Mouse (Mus musculus) myocyte (in vitro differentiated cells): ENCODE results near the gene Slc35e2. TPM values are rescaled to one million over a fixed set of nuclear protein-coding genes. Genes with fewer than 3 reads are reported as not detected.
"Not testable (repeated sequence)": the region's sequence is repeated elsewhere in the genome, so short reads cannot be mapped to it uniquely, and the experiment has no call there.

ENCODE experiments used
- H3K27me3 ChIP-seq: one replicate; pipeline ENCODE4 v1.6.1; 2011; ENCODE audit not compliant: control insufficient read depth, insufficient read depth, insufficient read length
- H3K36me3 ChIP-seq: one replicate; pipeline ENCODE4 v1.6.1; 2011; ENCODE audit not compliant: control insufficient read depth, insufficient read depth
- H3K4me2 ChIP-seq: one replicate; pipeline ENCODE4 v1.6.1; 2011; ENCODE audit warnings: low read depth, control low read depth
- H3K4me3 ChIP-seq: one replicate; pipeline ENCODE4 v1.5.1; 2011; ENCODE audit warnings: mild to moderate bottlenecking, control low read depth, moderate library complexity
- H3K79me2 ChIP-seq: one replicate; pipeline ENCODE4 v1.6.1; 2011; ENCODE audit not compliant: control insufficient read depth, insufficient read depth
- H3ac ChIP-seq: one replicate; pipeline ENCODE4 v1.6.1; 2011; ENCODE audit not compliant: control insufficient read depth, insufficient read length
- CEBPB ChIP-seq: IDR thresholded peaks from 2 replicates; pipeline ENCODE4 v1.6.1; 2011; ENCODE audit warnings: mild to moderate bottlenecking, moderate library complexity; ENCODE audit not compliant: poor library complexity, insufficient read depth, severe bottlenecking
- E2F4 ChIP-seq: IDR thresholded peaks from one replicate; pipeline ENCODE4 v1.6.1; 2011; ENCODE audit warnings: mild to moderate bottlenecking, control low read depth, moderate library complexity; ENCODE audit not compliant: insufficient read depth
- MAX ChIP-seq: IDR thresholded peaks from one replicate; pipeline ENCODE4 v1.6.1; 2011; ENCODE audit warnings: low read depth, mild to moderate bottlenecking, control low read depth
- MYOD1 ChIP-seq, 3 experiments: IDR thresholded peaks; one replicate each; pipeline ENCODE4 v1.6.1; 2011; ENCODE audit warnings: control low read depth in 2 of 3, low read depth in 2 of 3, mild to moderate bottlenecking in 2 of 3, moderate library complexity in 1 of 3; ENCODE audit not compliant: insufficient read length in 2 of 3, control insufficient read depth in 1 of 3
- MYOG ChIP-seq, 3 experiments: IDR thresholded peaks; one replicate each; pipeline ENCODE4 v1.6.1; 2011; ENCODE audit warnings: control low read depth in 2 of 3, low read depth in 2 of 3, mild to moderate bottlenecking in 2 of 3; ENCODE audit not compliant: insufficient read length in 2 of 3, control insufficient read depth in 1 of 3, insufficient read depth in 1 of 3
- POLR2A ChIP-seq: IDR thresholded peaks from one replicate; pipeline ENCODE4 v1.6.1; 2011; ENCODE audit warnings: low read depth, mild to moderate bottlenecking, control low read depth, moderate library complexity; ENCODE audit not compliant: insufficient read length
- POLR2AphosphoS2 ChIP-seq: IDR thresholded peaks from one replicate; pipeline ENCODE4 v1.6.1; 2011; ENCODE audit warnings: low read depth, control low read depth; ENCODE audit not compliant: insufficient read length
- REST ChIP-seq: IDR thresholded peaks from one replicate; pipeline ENCODE4 v1.6.1; 2011; ENCODE audit warnings: mild to moderate bottlenecking, control low read depth, moderate library complexity; ENCODE audit not compliant: insufficient read depth, insufficient read length
- SRF ChIP-seq: IDR thresholded peaks from one replicate; pipeline ENCODE4 v1.6.1; 2011; ENCODE audit warnings: low read depth; ENCODE audit not compliant: control insufficient read depth, insufficient read length
- TCF12 ChIP-seq: IDR thresholded peaks from one replicate; pipeline ENCODE4 v1.6.1; 2011; ENCODE audit warnings: mild to moderate bottlenecking, control low read depth; ENCODE audit not compliant: poor library complexity, insufficient read depth, severe bottlenecking
- TCF3 ChIP-seq: IDR thresholded peaks from one replicate; pipeline ENCODE4 v1.6.1; 2011; ENCODE audit warnings: low read depth, control low read depth; ENCODE audit not compliant: insufficient read length
- USF1 ChIP-seq: IDR thresholded peaks from one replicate; pipeline ENCODE4 v1.6.1; 2011; ENCODE audit warnings: low read depth, mild to moderate bottlenecking, control low read depth, moderate library complexity
- polyA plus RNA-seq: library from polyadenylated mRNA; unstranded; fragments of >200 nt; fragmentation: generic; extraction: Trizol; gene quantifications from one replicate; pipeline ENCODE4 v1.2.1, GENCODE M21; 2012; ENCODE audit warnings: missing spikeins

The Slc35e2 gene
- polyA plus RNA-seq, 1 experiment, result 3.7 TPM

DNA sequence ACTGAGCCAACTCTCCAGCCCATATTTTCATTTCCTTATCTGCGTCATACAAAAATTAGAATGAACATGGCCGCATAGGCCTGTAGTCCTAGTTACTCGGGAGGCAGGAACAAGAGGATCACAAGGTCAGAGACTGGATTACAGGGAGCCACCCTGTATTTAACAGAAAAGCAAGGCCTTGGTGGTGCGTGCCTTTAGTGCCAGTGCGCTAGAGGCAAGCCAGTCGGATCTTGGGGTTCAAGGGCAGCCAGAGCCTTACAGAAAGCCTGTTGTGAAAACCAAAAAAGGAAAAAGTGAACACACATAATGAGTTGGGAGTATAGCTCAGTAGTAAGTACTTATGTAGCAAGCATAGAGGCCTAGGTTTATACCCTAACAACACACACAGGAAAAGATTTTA is 31.4 kb upstream of the Slc35e2 start:
- Histone ChIP-seq H3K79me2 (peaks cover 97% of the 10 kb centered on the region), H3K4me3 (no peak overlapping the region), H3ac (no peak overlapping the region), H3K4me2 (no peak overlapping the region), H3K36me3 (no peaks in the 10 kb centered on the region), H3K27me3 (no peaks in the 10 kb centered on the region)
- TF ChIP-seq MYOG (IDR thresholded peaks at IDR 0.05; ENCODE audit: control insufficient read depth in 1 of 3, insufficient read depth in 1 of 3, insufficient read length in 2 of 3, low read depth in 2 of 3) (no peak), POLR2AphosphoS2 (no peak), MAX (no peak), MYOD1 (IDR thresholded peaks at IDR 0.05; ENCODE audit: control insufficient read depth in 1 of 3, insufficient read length in 2 of 3, low read depth in 2 of 3) (no peak), E2F4 (no peak), TCF12 (no peak), USF1 (no peak), TCF3 (no peak), REST (no peak), SRF (no peak), POLR2A (no peak)

DNA sequence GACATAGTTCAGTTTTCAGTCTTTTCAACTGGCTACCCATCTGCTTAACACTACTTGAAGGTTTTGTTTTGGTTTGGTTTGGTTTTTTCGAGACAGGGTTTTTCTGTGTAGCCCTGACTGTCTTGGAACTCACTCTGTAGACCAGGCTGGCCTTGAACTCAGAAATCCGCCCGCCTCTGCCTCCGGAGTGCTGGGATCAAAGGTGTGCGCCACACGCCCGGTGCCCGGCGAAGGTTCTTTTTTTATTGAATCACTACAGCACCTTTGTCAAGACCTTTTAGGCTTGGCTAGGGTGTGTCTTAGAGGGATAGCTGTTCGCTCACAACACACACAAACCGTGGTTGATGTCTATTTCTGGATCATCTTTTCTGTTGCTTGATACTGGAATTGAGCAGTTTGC is 30.9 kb upstream of the Slc35e2 start:
- not testable (repeated sequence) for H3K27me3 ChIP-seq, H3ac ChIP-seq
- peaks cover 97% of the 10 kb centered on the region for H3K79me2 ChIP-seq

DNA sequence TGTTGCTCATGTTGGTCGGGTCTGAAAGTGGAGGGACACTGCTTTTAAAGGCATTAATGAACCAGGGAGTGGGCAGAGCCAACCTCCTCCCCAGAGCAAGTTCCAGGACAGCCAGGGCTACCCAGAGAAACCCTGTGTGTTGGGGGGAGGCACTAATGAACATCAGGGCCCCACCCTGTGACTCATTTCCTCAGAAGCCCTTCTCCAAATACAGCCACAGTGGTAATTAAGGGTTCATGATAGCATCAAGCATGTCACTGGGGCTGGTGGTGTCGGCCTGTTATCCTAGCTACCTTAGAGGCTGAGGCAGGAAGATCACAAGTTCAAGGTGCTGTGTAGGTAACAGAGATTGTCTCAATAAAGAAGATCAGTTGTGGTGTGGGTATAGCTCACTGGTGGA is 29.8 kb upstream of the Slc35e2 start:
- Histone ChIP-seq H3K4me2 (peak overlapping the region; percentile 64), H3K36me3 (peaks cover 4% of the 10 kb centered on the region), H3ac (no peak overlapping the region), H3K27me3 (no peaks in the 10 kb centered on the region), H3K79me2 (peaks cover 95% of the 10 kb centered on the region), H3K4me3 (no peak overlapping the region)
- TF ChIP-seq E2F4 (no peak), MYOG (IDR thresholded peaks at IDR 0.05; ENCODE audit: control insufficient read depth in 1 of 3, insufficient read depth in 1 of 3, insufficient read length in 2 of 3, low read depth in 2 of 3) (no peak), POLR2AphosphoS2 (no peak), MAX (no peak), MYOD1 (IDR thresholded peaks at IDR 0.05; ENCODE audit: control insufficient read depth in 1 of 3, insufficient read length in 2 of 3, low read depth in 2 of 3) (no peak), SRF (no peak), USF1 (no peak), TCF3 (no peak), POLR2A (no peak), TCF12 (no peak), REST (no peak), CEBPB (no peak)

More for the DNA sequence above, 30.9 kb upstream of the Slc35e2 start:
- not testable (repeated sequence) for H3K36me3 ChIP-seq, H3K4me3 ChIP-seq
- peak overlapping the region; percentile 64 for H3K4me2 ChIP-seq

DNA sequence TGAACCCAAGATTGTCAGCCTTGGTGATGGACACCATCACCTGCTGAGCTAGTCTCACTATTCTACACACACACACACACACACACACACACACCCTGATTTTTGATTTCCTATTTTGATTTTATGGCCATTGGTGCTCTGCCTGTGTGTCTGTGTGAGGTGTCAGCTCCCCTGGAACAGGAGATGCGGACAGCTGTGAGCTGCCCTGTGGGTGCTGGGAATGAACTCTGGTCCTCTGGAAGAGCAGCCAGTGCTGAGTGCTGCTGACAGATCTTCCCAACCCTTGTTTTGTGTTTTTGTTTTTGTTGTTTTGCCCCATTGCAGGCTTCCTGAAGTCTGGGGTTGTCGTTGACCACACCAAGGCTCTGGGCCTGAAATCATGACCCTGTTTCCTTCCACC is 28.1 kb upstream of the Slc35e2 start:
- TF ChIP-seq MYOG (IDR thresholded peaks at IDR 0.05; ENCODE audit: control insufficient read depth in 1 of 3, insufficient read depth in 1 of 3, insufficient read length in 2 of 3, low read depth in 2 of 3), result peak in 2 of 3 experiments; percentile 18 to 51
- TF ChIP-seq MYOD1 (IDR thresholded peaks at IDR 0.05; ENCODE audit: control insufficient read depth in 1 of 3, insufficient read length in 2 of 3, low read depth in 2 of 3), result peak in 1 of 3 experiments; percentile 69
- no peak for TF ChIP-seq POLR2A
- Histone ChIP-seq H3K79me2 (peaks cover 81% of the 10 kb centered on the region), H3K4me3 (no peak overlapping the region), H3K27me3 (no peaks in the 10 kb centered on the region), H3K36me3 (peaks cover 12% of the 10 kb centered on the region), H3K4me2 (no peak overlapping the region), H3ac (no peak overlapping the region)

DNA sequence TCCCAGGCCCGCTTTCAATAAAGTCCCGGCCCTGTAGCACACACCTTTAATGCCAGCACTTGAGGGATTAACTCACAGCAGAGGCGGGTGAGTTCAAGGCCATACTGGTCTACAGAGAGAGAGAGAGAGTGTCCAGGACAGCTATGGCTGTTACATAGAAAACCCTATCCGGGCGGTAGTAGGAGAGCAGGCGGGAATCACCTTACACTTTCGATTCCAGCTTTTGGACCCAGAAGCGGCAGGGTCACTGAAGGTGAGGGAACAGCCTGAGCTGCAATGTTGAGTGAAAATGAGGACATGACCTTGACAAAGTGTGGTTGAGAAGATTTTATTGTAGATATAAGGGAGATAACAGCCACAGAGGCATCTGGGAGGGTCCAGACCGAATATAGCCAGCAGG is 27.3 kb upstream of the Slc35e2 start:
- Histone ChIP-seq H3K4me3 (no peak overlapping the region), H3K27me3 (no peaks in the 10 kb centered on the region), H3K79me2 (peaks cover 74% of the 10 kb centered on the region), H3ac (no peak overlapping the region), H3K4me2 (no peak overlapping the region), H3K36me3 (peaks cover 12% of the 10 kb centered on the region)
- TF ChIP-seq POLR2AphosphoS2 (no peak), MAX (no peak), MYOD1 (IDR thresholded peaks at IDR 0.05; ENCODE audit: control insufficient read depth in 1 of 3, insufficient read length in 2 of 3, low read depth in 2 of 3) (no peak), TCF12 (no peak), POLR2A (no peak), MYOG (IDR thresholded peaks at IDR 0.05; ENCODE audit: control insufficient read depth in 1 of 3, insufficient read depth in 1 of 3, insufficient read length in 2 of 3, low read depth in 2 of 3) (no peak), E2F4 (no peak), SRF (no peak), REST (no peak), CEBPB (no peak), TCF3 (no peak), USF1 (no peak)
